Mouse (Mus musculus) gastrocnemius, adult 2 months (tissue): ENCODE results near the gene Tgm2. TPM values are rescaled to one million over a fixed set of nuclear protein-coding genes. Genes with fewer than 3 reads are reported as not detected.
A peak's percentile ranks its signal among the peaks of the same experiment; 100 is the strongest.

Experiments
- DNase-seq: peaks from one replicate; pipeline ENCODE4 v3.0.0; 2022
- H3K27ac ChIP-seq: fragments of 200-600 bp; 2 replicates; pipeline ENCODE4 v1.8.1; 2022; ENCODE audit warnings: mild to moderate bottlenecking
- H3K4me3 ChIP-seq: fragments of 200-600 bp; 2 replicates; pipeline ENCODE4 v1.8.1; 2022; ENCODE audit warnings: mild to moderate bottlenecking, moderate library complexity
- CTCF ChIP-seq: fragments of 200-600 bp; IDR thresholded peaks from 2 replicates; pipeline ENCODE4 v1.8.1; 2022; ENCODE audit warnings: antibody characterized with exemption, mild to moderate bottlenecking, moderate library complexity
- intact Hi-C: fragments of 180-260 bp; cut with DNase I; formaldehyde crosslinking; loops from one replicate; pipeline ENCODE4 v1.15.1; 2025
- total RNA-seq, 2 experiments: library from RNA; stranded (reverse); gene quantifications; 2 replicates each; pipeline ENCODE4 v1.2.3; 2021

Gene Tgm2
- total RNA-seq, 2 experiments from 2014 or later = 44.2 to 55.4 TPM

DNA sequence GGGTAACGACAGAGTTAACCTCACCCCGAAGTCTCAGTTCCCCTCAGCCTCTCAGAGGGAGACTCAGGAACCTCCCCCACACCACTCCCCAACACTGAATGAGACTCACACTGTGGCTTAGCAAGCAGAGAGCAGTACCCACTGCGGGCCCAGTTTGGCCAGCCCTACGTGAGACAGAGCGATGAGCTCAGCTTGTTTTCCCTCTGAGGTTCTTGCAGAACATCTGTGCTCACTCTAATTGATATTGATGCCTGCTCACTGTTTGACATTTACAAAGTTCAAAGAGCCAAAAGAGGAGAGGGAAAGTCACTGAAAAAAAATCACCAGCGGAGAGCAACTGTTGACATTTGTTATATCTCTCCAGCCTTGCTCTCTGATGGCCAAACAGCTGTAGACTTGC is 15.5 kb upstream of the Tgm2 start:
- intact Hi-C loops = no loop called here
- no peak for TF ChIP-seq CTCF
- H3K27ac ChIP-seq = no peak overlapping the region
- no peak overlapping the region for H3K4me3 ChIP-seq
- DNase-seq = no peak

DNA sequence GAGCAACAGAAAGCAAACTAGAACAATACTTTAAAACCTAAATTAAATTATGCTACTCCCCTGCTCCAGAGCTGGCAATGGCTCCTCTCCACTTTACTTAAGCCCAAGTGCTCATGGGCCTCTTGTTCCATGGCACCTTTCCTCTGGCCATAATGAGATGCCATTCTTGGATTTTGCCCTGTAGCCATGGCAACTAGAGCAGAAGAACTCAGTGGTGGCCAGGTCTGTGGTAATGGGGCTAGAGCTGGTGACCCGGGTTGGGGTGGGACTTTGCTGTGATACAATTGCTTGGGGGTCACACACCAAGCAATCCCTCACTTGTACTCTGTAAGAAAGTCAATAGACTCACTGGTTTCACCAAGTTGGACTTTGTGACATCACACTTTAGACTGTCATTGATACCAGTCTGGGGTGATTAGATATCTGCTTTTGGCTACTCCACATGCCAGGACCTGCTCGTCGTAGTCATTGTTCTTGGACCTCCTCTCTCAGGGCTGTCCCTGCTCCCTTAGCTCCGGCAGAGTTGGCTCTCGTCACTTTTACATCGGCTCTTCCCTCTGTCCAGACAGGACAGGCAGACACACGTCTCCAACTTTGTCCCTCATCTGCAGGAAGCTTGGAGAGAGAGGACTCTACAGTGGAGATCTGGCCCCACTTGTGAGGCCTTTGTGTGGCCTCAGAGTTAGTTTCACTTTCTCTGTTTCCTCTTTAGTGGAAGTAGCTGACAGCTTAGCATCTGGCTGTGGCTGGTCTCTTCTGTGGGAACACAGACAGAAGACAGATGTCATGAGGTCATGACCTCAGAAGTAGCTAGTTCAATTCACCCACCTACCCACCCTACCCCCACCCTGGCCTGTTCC is 13.4 kb upstream of the Tgm2 start:
- intact Hi-C loops = no loop called here
- peak; percentile 24 for DNase-seq
- H3K27ac ChIP-seq = peak overlapping the region; percentile 70
- no peak for TF ChIP-seq CTCF
- peak overlapping the region; percentile 56 for H3K4me3 ChIP-seq

DNA sequence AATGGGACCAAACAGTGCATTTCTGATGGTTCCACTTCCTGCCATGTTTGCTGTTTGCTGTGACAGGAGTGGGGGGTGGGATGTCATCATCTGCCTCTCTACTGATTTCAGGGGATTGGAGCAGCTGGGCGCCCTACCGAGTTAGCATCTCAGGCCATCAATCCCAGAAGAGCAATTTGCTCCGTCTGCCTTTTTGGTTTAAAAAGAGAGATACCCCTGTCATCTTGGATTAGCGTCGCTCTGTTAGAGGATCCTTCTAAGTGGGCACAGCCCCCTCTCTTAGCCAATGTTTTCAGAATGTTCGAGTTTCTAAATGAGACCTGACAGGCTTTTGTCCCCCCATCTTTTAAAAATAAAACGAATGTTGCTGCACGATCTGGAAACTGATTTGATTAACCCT is 11.4 kb upstream of the Tgm2 start:
- TF ChIP-seq CTCF = no peak
- DNase-seq = no peak
- intact Hi-C loops = no loop called here
- H3K4me3 ChIP-seq = no peak overlapping the region
- H3K27ac ChIP-seq = no peak overlapping the region

DNA sequence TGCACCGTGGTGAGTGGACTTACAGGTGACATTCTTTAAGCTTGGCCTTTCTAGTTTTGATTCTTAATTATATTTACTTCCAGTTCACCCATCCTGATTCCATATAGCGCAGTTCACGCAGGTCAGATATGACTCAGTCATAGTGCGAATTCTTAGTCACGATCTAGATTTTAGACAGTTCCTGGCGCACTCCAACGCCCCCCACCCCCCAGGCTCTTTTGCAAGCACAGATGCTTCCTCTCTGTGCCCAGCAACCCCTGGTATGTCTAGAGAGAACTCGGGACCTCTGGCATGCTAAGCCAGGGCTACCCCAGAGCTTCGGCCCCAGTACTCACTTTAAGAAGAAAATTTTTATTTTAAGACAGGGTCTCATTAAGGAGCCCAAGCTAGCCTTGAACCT is 10.3 kb upstream of the Tgm2 start:
- no peak overlapping the region for H3K27ac ChIP-seq
- H3K4me3 ChIP-seq = no peak overlapping the region
- no peak for DNase-seq
- intact Hi-C loops = no loop called here
- no peak for TF ChIP-seq CTCF

DNA sequence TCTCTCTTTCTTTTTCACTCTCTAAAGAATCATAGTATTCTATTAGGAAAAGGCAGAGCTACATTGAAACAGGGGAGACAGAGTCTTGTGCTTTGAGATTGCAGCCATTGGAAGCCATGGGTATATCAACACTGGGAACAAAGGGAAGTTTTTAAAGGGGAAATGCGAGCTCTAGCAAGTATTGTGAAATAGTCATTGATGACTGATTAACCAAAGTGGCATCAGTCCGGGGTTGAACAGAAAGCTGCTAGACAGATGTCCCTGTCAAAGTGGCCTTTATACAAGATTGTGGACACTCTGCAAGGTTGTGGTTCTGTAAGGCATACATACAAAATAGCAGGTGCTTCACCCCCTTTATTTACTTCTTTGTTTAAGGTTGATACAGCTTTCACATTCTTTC is 9.4 kb upstream of the Tgm2 start:
- Histone ChIP-seq H3K4me3 (no peak overlapping the region), H3K27ac (no peak overlapping the region)
- no peak for TF ChIP-seq CTCF
- intact Hi-C loops = no loop called here
- no peak for DNase-seq

DNA sequence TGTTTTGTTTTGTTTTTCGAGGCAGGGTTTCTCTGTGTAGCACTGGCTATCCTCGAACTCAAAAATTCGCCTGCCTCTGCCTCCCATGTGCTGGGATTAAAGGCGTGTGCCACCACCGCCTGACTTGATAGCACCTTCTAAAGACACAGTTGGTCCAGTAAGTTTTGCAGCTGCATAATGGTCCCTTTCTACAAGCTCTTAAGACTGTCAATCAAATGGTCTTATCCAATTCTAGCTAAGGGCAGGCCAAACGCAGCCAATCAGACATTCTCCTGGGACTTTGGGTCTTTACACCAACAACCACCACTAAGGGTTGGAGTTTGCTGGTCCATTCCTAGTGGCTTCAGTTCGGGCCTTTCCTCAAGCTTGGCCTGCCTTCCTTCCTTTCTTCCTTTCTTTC is 8.9 kb upstream of the Tgm2 start:
- H3K27ac ChIP-seq = no peak overlapping the region
- TF ChIP-seq CTCF = no peak
- H3K4me3 ChIP-seq = no peak overlapping the region
- intact Hi-C loops = no loop called here
- no peak for DNase-seq

DNA sequence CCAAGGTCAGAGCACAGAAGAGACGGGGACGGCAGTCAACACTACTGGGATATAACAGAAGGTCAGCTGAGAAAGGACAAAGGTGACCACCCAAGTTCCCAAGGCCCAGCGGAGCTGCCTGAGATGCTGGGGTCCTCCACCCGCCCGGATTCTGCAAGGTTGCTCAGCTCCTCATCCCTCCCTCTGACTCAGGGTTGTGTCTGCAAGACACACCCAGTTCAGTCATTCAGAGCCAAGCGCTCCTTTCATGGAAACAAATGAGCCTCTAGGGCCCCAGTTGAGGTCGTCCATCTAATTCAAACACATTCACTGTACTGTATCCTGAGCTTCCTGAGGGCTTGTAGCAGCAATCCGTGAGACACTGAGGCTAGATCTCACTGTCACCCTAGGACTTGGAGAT is 8.4 kb upstream of the Tgm2 start:
- intact Hi-C loops = loop anchor here (5.0 kb wide), 1 partner anchor 48 kb away; no protein-coding TSS in a partner anchor
- H3K4me3 ChIP-seq = no peak overlapping the region
- peak; percentile 51 for DNase-seq
- H3K27ac ChIP-seq = no peak overlapping the region
- no peak for TF ChIP-seq CTCF

DNA sequence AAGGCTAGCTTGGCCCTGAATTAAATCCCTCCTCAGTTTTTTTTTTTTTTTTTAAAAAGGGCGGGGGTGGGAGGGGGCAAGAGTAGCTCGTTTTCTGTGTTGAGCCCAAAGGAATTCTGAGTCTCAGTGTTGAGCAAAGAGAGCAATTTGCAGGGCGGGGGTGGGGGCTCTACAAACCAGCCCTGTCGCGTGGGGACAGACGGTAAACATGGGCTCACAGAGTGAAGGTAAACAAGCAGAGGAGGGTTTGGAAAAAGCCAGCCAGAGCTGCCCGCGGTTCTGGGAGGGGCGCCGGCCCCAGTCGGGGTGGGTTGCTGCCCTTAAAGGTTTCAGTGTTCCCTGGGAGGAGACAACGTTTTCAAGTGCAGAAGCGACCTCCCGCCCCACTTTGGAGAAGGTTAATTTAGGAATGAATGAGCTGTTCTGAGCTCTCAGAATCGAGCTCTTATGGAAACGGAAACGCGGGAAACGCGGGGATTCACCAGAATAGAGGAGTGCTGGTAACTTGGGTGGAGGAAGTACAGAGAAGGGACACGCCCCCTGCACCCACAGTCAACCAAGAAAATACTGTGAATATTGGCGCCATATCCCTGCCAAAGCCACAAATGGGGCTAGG is 7.6 kb upstream of the Tgm2 start:
- Histone ChIP-seq H3K4me3 (peak overlapping the region; percentile 57), H3K27ac (peak overlapping the region; percentile 32; the same call in 1 of the 2 replicates)
- intact Hi-C loops = loop anchor here (5.0 kb wide), 1 partner anchor 48 kb away; no protein-coding TSS in a partner anchor
- peak; percentile 29 for DNase-seq
- TF ChIP-seq CTCF = no peak

DNA sequence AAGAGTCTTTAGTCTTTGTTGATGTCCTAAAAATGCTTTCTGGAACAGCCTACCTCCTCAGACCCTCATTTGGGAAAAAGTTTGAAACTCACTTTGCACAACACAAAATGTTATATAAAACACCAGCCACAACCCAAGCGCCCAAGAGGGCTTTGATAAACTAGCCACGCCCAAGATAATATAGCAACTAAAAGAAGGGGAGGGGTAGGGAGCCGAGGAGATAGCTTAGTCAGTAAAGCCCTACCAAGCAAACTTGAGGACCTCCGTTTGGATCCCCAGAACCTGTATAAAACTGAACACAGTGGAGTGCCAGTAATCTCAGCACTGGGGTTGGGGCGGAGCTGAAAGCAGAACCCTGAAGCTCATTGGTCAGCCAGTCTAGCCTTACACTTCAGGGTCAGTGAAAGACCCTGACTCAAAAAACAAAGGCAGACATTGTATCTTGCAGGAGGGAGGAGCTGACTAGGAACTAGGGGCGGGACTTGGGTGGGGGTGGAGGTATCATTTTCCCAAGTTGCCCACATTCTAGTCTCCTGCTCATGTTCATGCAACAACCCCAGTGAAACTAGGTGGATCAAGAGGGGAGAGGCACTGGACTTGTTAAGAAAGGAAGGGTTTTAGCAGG is 6.6 kb upstream of the Tgm2 start:
- DNase-seq = no peak
- intact Hi-C loops = loop anchor here (5.0 kb wide), 1 partner anchor 50 kb away; no protein-coding TSS in a partner anchor
- no peak overlapping the region for H3K4me3 ChIP-seq
- TF ChIP-seq CTCF = no peak
- H3K27ac ChIP-seq = no peak overlapping the region

DNA sequence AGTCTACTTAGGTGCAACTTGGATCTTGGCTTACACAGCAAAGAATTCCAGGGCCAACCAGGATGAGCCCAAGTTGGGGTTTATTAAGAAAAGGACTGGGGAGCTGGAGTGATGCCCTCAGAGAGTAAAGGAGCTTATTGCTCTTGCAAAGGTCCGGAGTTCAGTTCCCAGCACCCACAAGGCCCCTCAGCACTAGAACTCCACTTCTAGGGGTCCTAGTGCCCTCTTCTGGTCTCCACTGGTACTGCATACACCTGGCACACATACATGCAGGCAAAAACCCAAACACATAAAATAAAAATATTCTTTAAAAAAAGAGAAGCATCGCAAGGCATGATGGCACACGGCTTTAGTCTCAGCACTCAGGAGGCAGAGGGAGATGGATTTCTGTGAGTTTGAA is 4.8 kb upstream of the Tgm2 start:
- intact Hi-C loops = loop anchor here (5.0 kb wide), 1 partner anchor 51 kb away; no protein-coding TSS in a partner anchor
- peak; percentile 43 for TF ChIP-seq CTCF
- DNase-seq = no peak
- H3K4me3 ChIP-seq = no peak overlapping the region
- no peak overlapping the region for H3K27ac ChIP-seq

DNA sequence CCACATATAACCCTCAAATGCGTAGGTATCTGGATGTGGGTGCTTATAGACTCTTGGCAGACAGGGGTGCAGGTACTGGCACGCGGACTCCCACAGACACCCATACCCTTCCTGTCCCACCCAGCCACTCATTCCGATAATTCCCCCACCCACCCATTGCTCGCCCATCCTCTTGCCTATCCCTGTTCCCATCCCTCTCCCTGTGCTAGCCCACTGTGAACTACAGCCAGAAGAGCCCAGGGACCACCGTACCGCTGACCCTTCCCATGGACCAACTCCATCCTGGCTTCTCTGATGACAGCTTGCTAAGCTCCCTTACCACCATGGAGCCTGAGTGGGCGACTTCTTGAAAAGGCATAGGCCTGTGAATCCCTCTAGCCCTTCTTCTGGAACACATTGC is 735 bp upstream of the Tgm2 start:
- Histone ChIP-seq H3K4me3 (no peak overlapping the region), H3K27ac (no peak overlapping the region)
- DNase-seq = peak; percentile 16
- intact Hi-C loops = loop anchor here (1.0 kb wide), 1 partner anchor 99 kb away; no protein-coding TSS in a partner anchor
- no peak for TF ChIP-seq CTCF

DNA sequence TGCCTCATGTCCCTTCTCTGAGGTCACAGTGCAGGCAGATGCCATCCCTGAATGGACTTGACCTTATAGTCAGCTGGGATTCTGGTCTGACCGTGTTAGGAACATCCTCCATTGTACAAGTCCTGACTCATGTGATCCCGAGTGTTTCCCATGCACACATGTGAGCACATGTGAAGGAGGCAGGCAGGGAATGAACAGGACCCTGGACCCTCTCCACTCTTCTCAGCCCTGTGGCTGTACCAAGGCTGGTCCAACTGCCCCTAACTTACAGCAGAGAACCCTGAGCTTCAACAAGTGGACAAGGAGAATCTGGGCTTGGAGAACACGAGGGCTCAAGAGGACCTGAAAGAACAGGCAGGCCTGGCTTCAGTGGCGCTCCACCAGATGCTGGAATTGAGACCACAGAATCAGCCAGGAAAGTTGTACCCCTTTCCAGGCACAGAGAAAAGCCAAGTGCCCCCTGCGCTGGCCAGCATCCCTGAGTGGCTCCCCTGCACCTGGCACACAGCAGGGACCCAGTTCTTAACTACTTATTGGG is 639 bp downstream of the Tgm2 start:
- no peak for TF ChIP-seq CTCF
- peak; percentile 18 for DNase-seq
- Histone ChIP-seq H3K27ac (peak overlapping the region; percentile 95), H3K4me3 (peak overlapping the region; percentile 81)
- intact Hi-C loops = loop anchor here (1.0 kb wide), 2 partner anchors 38 to 97 kb away; no protein-coding TSS in a partner anchor
